Mouse (Mus musculus): ENCODE measurements at regions not wholly inside any gene's neighbourhood (a gene's known extent, or its start where the extent isn't known, plus 50 kb on each side); places are given as distances from the start of the nearest gene placed in this dataset.

DNA sequence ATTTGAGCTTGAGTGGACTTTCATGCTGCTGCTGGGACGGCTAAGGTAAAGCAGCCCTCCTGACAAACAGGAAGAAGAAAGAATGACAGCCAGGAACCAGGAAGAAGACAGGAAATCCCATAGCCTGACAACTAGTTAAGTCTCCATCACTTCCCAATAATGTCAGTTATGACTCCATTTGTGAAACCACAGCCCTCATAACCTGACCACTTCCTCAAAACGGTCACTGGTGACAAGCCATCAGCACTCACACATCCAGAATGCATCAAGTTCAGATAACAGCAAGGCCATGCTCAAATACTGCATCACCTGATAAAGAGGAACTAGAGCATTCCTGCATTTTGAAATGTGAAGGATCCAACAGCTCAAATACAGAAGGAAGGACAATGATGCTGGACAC is 288.3 kb downstream of the Zfp706 start:
- no peak for DNase-seq (ENCODE audit: low spot score in 2 of 2)

DNA sequence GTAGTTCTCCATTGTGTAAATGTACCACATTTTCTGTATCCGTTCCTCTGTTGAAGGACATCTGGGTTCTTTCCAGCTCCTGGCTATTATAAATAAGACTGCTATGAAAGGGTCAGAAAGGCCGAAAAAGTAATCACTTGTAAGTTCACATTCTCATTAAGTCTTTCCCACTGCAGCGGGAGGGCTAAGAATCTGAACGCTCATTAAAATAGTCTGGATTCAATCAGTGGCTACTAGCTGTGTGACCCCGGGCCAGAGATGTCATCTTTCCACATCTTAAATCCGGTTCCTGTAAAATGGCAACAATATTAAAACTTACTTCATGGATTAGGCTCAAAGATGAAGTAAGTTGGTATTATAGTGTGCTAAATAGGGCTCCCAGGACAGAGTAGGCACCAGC is 289.7 kb downstream of the Zfp706 start:
- no peak for DNase-seq (ENCODE audit: low spot score in 2 of 2)

GRCm38 (mm10) chr15:36716686-36717038 is 290.9 kb downstream of the Zfp706 start:
- no peak for DNase-seq (ENCODE audit: low spot score in 2 of 2)

DNA sequence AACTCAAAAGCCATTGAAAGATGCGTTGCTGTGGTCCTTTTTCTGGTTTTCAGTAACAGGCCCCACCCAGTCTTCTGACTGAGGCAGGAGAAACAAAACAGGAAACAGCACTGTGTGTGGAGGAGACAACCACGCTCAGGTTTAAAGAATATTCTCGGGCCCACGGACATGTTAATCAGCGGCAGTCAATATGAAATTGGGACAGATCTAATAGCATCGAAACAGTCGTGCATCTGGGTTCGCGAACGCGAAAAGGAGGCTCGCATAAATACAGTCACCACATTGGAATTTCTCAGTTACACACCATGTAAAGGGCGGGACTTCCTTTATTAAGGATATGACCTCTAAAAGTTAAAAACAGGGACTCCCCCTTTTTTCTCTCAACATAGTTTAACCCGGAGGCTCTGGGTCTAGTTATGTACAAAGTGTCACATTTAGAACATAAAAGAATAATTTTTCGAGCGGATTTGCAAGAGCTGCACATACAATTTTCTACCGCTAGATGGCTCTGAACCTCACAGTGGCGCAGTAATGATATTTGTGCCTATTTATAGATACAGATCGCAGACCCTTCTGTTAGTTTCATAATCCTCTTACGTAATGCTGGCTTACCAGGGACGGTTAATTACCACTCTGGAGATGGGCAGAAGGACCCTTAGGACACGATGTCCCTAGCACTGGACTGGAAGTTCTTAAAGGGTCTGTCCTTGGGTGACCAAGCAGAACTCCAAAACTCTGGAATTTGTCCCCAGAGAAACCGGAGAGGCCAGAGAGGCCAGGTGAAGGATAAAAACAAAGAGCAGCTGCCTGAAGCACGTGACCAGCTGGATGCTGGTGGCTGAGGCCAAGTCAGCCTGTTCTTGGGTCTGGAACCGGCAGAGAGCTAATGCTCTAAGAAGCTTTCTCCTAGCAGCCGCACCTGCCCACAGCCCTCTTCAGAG is 291.6 kb downstream of the Zfp706 start:
- DNase-seq (ENCODE audit: low spot score in 2 of 2): peak; percentile 80 to 85

- no peak for DNase-seq (ENCODE audit: low spot score in 2 of 2)
Observed at GRCm38 (mm10) chr15:36715159-36715558, 292.4 kb downstream of the Zfp706 start.

GRCm38 (mm10) chr15:36709788-36710187 is 297.8 kb downstream of the Zfp706 start:
- DNase-seq (ENCODE audit: low spot score in 2 of 2): no peak

DNA sequence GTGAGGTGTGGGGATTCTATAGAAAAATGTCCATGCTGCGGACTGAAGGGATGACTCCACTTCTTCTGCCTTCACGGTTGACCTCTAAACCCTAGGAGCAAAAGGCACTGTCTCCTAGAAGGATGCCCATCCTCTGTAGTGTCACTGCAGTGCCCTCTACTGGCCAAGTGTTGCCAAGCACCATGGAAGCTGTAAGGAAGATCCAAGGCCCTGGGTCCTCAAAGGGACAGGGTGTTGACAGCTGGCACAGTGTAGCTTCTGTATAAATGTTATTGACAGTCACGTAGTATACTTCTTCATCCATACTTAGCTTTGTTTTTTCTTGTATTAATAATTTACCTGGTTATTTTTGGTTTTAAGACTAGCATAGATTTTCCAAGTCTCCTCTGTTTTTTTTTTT is 299.1 kb downstream of the Zfp706 start:
- peak; percentile 51 to 75 for DNase-seq (ENCODE audit: low spot score in 2 of 2)

- DNase-seq (ENCODE audit: low spot score in 2 of 2): peak in 1 of 2 experiments; percentile 60
Observed at GRCm38 (mm10) chr15:36705990-36706389, 301.6 kb downstream of the Zfp706 start.

DNA sequence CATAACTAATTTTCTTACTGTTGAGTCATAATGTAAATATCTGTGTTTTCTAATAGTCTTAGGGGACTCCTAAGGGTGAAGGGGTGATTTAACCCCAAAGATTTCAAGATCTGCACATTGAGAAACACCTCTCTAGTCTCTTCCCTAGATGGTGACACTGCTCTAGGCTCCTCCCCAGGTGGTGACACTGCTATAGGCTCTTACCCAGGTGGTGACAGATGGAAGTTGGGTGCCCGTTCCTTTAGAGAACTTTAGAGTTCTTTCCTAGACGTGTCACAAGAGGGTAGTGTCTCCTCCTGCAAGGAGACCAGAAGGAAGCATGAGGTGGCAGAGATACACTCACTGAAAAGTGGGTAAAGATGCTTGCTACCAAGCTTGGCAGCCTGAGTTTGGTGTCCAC is 302.2 kb downstream of the Zfp706 start:
- no peak for DNase-seq (ENCODE audit: low spot score in 2 of 2)

DNA sequence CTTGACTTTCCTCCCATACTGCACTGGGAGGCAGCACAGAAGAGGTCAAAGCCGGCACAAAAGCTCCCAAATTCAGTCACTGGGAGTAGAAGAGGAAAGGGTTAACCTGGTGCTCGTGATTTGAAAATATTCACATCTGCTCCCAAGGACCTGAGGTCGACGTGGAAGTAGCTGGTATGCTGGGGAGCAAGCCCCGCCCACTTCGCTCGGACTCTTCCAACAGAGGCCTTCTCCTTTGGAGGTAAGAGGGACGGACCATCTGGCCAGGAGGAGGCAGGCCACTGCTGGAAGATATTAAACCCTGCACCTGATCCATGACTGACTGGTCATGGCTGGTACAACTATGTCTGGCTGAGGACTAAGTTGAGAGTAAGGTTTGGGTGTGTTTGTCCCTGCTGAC is 305.7 kb downstream of the Zfp706 start:
- no peak for DNase-seq (ENCODE audit: low spot score in 2 of 2)

GRCm38 (mm10) chr15:36700196-36700595 is 307.4 kb downstream of the Zfp706 start:
- DNase-seq (ENCODE audit: low spot score in 2 of 2): no peak

GRCm38 (mm10) chr15:36695199-36696129 is 312.1 kb downstream of the Zfp706 start:
- DNase-seq (ENCODE audit: low spot score in 2 of 2): peak; percentile 34 to 50

DNA sequence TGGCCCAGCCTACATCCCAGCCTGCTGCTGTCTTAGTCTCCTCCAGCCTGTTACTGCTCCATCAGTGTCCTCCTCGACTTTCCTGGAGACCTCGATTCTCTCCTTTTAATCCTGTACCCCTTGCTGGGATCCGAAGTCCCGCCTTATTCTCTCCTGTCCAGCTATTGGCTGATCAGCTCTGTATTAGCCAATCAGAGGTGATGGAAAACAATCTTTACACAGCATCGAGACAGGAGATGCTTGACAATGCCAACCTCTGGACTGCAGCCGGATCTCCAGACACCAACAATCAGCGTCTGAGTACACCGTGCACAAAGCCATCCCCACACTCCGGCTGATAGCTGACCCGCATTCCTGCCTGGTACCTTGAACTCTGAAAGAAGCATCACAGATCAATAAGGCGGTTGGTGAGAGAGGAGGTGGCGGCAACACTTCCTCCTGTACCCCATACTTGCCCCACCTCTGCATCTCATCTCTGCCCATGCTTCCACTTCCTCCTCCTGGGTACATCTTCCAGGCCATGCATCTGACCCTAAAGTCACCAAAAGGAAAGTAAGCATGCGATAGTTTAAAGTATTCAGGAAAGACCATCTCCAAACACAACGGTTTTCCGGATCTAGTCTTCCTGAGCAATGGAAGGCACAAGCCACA is 316.4 kb downstream of the Zfp706 start:
- no peak for DNase-seq (ENCODE audit: low spot score in 2 of 2)

DNA sequence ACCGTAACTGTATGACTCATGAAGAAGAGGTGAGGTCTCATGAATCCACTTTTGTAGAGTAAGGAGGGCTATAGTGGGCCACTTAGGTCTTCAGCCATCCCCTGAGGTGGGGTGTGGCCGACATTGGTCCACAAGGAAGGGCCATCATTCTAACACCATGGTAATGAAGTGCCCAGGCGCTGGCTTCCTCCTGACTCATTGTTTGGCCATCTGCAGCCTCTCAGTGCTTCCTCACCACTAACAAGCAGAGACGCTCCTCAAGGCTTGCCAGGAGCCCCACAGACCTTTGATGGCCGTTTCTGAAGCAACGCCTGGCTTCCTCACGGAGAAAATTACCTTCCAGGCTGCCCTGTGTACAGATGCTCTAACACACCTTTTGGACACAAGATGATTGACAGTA is 317.7 kb downstream of the Zfp706 start:
- no peak for DNase-seq (ENCODE audit: low spot score in 2 of 2)

- DNase-seq (ENCODE audit: low spot score in 2 of 2): no peak
Observed at GRCm38 (mm10) chr15:36689301-36689700, 318.3 kb downstream of the Zfp706 start.

- no peak for DNase-seq (ENCODE audit: low spot score in 2 of 2)
Observed at GRCm38 (mm10) chr15:36688051-36688754, 319.4 kb downstream of the Zfp706 start.

- DNase-seq (ENCODE audit: low spot score in 2 of 2): no peak
Observed at GRCm38 (mm10) chr15:36684684-36685083, 322.9 kb downstream of the Zfp706 start.

GRCm38 (mm10) chr15:36682832-36683231 is 324.7 kb downstream of the Zfp706 start:
- no peak for DNase-seq (ENCODE audit: low spot score in 2 of 2)

- DNase-seq (ENCODE audit: low spot score in 2 of 2): no peak
Observed at GRCm38 (mm10) chr15:36682159-36682558, 325.4 kb downstream of the Zfp706 start.

DNA sequence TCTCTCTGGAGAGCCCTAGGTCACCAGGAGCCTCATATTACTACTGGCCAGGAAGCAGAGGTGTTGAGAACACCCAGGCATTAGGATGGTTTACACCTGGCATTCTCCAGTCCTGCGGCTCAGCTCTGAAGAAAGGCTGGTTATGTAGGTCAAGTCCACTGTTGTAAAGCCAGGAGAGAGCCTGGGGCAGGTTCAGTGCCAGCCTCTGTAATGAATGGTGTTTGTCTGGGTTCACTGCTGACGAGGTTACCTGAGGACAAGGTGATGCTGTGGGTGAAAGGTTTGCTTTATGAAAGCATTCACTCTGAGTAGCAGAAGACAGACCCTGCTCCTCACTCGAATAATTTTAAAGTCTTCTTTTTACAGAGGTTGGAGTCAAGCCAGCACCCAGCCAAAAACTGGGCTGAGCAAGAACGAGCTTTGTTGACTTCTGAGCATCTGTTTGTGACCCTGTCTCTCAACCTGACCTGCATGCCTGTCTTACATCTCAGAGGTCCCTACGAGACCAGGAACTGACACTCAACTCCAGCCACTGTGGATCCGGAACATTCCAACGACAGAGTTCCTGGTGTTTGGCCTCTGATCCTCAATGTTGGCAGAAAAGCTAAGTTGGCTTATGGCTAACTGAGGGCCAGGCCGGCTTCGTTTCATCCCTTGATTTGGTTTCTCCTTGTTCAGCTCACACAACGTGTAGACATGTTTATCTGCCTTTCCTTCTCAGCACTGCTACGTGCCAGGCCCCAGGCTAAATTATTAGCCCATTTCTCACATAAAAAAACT is 327.0 kb downstream of the Zfp706 start:
- DNase-seq (ENCODE audit: low spot score in 2 of 2): no peak
